Mouse (Mus musculus) testis, postnatal 14 days (tissue): ENCODE results near the gene E430018J23Rik.
"Not testable (repeated sequence)": the region's sequence is repeated elsewhere in the genome, so short reads cannot be mapped to it uniquely, and the experiment has no call there.

Source experiments
- DNase-seq: peaks from one replicate; pipeline ENCODE4 v3.0.0; 2021; ENCODE audit warnings: low spot score

The E430018J23Rik gene

GRCm38 (mm10) chr7:127341861-127342260, 51.6 kb downstream of the E430018J23Rik start:
- not testable (repeated sequence) for DNase-seq

- DNase-seq = no peak
These were observed 52.1 kb downstream of the E430018J23Rik start for GRCm38 (mm10) chr7:127341356-127341755.
